Mouse (Mus musculus) CD4-positive, CD25-positive, alpha-beta regulatory T cell, adult 2 months (primary cell): Measurements from ENCODE around the gene Tmem50b.
A peak's percentile ranks its signal among the peaks of the same experiment; 100 is the strongest.

Experiments
- DNase-seq: peaks from one replicate; pipeline ENCODE4 v3.0.0-alpha.2; 2012; ENCODE audit warnings: low read depth, low spot score

Tmem50b gene

GRCm38 (mm10) chr16:91609501-91610245, 12.1 kb upstream of the Tmem50b start:
- no peak for DNase-seq

DNA sequence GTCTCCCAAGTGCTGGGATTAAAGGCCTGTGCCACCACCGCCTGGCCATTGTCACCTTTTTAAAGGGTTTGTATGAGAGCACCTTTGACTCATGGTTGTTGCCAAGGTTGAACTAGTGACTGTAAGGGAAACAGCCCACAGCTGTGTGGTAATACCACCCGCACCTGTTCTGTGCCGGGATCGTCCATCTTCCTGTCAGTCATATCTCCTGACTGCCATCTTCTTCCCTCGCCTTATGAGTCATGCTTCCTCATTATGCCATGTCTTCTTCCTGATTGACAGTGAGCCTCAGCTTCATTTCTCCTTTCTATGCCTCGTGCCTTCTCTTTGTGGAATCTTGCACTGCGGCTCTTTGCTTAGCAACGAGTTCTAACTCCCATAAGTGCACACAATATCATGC, 9.4 kb upstream of the Tmem50b start:
- no peak for DNase-seq

GRCm38 (mm10) chr16:91605156-91605555, 7.6 kb upstream of the Tmem50b start:
- no peak for DNase-seq

GRCm38 (mm10) chr16:91601693-91602092, 4.1 kb upstream of the Tmem50b start:
- no peak for DNase-seq

GRCm38 (mm10) chr16:91601081-91601480, 3.5 kb upstream of the Tmem50b start:
- DNase-seq: no peak

DNA sequence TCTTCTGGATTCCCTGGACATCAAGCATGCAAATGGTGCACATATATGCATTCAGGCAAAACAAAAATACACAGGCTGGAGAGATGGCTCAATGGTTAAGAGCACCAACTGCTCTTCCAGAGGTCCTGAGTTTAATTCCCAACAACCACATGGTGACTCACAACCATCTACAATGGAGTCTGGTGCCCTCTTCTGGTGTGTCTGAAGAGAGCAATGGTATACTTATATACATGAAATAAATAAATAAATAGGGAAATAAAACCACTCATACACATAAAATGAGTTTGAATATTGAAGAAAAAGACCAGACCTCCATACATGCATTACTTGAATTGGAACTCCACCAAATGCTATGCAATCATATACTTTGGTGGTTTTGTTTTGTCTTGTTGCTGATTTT, 1.6 kb upstream of the Tmem50b start:
- DNase-seq: no peak

- peak; percentile 65 for DNase-seq
Measured at GRCm38 (mm10) chr16:91596779-91597671, 575 bp downstream of the Tmem50b start.

- peak; percentile 78 for DNase-seq
Measured at GRCm38 (mm10) chr16:91596397-91596778, 1.2 kb downstream of the Tmem50b start.

- no peak for DNase-seq
Measured at GRCm38 (mm10) chr16:91595076-91595475, 2.5 kb downstream of the Tmem50b start.

DNA sequence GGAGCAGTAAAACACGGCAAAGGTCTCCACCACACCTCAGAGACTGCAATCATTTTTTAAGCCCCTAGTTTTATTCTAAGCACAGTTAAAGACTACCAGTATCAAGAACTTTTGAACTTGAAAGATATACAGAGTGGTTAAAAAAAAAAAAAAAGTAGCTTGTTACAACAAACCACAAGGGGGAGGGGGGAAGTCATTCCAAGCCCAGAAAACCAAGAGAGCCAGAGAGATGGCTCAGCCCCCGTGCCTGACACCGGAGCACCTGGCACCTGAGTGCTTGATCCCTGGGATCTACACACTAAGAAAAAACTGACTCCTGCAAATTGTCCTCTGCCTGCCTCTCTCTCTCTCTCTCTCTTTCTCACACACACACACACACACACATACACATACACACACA, 4.3 kb downstream of the Tmem50b start:
- peak; percentile 41 for DNase-seq

DNA sequence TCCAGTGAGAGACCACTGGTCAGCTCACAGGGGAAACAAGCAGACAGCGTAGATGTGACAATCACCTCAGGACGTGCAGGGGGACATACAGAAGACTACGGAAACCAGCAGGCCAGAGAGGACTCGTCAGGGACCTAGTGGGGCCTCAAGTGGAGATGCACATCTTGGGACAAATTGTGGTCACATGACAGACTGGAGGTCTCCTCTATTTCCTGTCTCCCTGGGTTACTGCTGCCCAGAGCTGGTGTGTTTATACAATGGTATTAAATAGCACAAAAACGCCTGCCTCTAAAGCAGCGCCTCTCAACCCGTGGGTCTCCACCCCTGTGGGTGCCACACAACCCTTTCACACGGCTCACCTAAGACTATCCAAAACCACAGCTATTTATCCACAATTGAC, 5.4 kb downstream of the Tmem50b start:
- no peak for DNase-seq

DNA sequence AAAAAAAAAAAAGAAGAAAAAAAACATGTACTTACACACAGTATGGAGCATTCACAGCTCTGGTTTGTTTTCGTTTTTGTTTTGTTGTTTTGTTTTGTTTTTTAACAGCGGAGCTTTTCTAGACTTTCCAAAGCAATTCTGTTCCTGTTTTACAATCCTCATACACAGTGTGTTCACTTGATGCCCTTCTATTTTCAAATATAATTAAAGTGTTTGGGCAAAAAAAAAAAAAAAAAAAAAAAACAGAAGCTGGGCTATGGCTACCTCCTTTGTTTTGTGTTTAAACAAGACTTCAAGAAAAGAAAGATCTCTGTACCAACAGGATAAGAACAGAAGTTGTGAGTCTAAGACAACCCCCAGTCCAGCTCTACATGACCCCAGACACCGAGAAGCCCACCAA, 8.9 kb downstream of the Tmem50b start:
- DNase-seq: no peak

- DNase-seq: no peak
Measured at GRCm38 (mm10) chr16:91587730-91588453, 9.7 kb downstream of the Tmem50b start.

DNA sequence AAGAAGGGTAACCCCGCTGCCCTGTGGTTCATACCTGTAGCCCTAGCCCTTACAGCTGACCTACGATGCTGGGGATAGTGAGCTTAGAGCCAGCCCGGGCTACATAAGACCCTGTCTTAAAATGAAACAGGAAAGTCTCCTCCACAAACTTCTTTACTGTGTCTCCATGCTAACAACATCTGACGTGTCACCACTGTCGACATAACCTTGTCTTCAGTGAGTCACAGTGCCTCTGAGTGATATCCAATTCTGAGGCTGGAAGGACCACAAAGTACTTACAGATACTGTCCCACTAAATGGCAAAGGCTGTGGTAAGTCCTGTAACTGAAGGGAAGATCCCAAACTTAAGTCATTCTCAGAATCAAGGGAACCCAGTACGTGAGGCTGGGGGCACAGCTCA, 11.4 kb downstream of the Tmem50b start:
- DNase-seq: no peak

DNA sequence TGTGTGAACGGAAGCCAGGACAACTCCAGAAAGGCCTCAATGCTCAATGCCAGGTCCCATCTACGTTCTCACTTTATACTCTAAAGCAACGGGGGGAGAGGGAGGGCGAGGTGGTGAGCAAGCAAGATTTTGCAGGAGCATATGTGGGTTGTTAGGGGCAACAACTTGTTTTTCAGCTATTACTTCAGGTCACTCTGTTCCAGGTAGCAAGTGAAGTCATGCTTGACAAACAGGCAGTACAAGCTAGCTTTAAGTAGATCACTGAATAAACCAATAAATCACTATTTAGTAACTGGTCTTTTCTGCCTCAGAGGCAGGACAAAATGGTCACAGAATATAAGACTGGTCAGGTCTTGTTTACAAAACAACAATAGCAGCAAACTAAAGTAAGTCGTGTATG, 12.0 kb downstream of the Tmem50b start:
- DNase-seq: no peak

- peak; percentile 72 for DNase-seq
Measured at GRCm38 (mm10) chr16:91582307-91582706, 15.3 kb downstream of the Tmem50b start.

DNA sequence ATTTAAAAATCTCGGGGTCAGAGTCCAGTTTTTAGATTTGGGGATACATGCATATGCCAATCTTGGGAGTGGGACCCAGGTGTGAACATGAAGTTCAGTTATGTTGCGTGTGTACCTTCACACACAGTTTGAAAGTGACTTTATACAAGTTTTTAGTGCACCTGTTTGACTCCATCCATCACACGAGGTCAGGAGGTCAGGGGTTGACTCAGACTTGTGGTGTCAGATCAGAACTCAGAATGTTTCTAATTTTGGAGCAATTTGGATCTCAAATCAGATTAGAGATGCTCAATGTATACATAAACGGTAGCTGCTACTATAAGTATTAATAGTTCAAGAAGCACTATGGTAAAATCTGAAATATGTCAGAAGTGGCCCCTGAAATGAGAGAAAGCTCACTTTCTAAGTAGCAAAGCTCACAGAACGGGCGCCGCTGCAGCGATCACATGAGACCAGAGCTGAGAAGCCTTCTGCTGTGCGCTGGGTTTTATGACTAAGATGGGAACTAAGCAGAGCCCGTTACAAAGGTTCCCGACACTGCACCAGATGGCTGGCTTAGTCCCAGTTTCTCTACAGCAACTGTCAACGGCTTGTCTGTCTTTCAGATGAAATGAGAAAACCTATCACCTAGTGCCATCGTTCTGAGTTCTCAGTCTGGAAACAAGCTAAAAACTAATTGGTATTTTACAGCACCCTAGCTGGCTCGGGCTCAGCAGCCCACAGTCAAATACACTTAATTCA, 18.4 kb downstream of the Tmem50b start:
- no peak for DNase-seq

GRCm38 (mm10) chr16:91575151-91575550, 22.4 kb downstream of the Tmem50b start:
- DNase-seq: no peak

DNA sequence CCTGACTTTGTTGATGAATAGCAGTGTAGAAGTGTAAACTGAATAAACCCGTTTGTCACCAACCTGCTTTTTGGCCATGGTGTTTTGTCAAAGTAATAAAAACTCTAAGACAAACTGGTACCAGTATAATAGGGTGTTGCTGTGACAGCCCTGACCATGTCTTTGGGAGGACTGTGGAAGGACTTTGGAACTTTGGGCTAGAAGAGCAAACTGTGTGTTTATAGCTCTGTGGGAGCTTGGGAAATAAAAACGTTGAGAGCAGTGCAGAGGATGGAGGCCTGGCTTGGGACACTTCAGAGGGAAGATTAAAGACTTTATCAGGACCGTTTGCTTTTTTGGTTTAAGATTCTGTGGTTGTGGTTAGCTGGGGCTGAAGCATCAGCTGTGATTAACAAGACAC, 26.5 kb downstream of the Tmem50b start:
- DNase-seq: no peak

GRCm38 (mm10) chr16:91568960-91569359, 28.6 kb downstream of the Tmem50b start:
- no peak for DNase-seq

- no peak for DNase-seq
Measured at GRCm38 (mm10) chr16:91566002-91566401, 31.6 kb downstream of the Tmem50b start.
